Mouse (Mus musculus): ENCODE measurements around the gene Rgs6. TPM values are rescaled to one million over a fixed set of nuclear protein-coding genes. Genes with fewer than 3 reads are reported as not detected.

Rgs6 gene
- polyA plus RNA-seq, 1 experiment = 7.8 TPM

GRCm38 (mm10) chr12:83131405-83131804 is 543.3 kb downstream of the Rgs6 start:
- DNase-seq (ENCODE audit: low spot score) = no peak

GRCm38 (mm10) chr12:83133827-83134226 is 545.7 kb downstream of the Rgs6 start:
- DNase-seq (ENCODE audit: low spot score) = no peak

- no peak for DNase-seq (ENCODE audit: low spot score)
Observed at GRCm38 (mm10) chr12:83136031-83136430, 547.9 kb downstream of the Rgs6 start.

GRCm38 (mm10) chr12:83136460-83136859 is 548.4 kb downstream of the Rgs6 start:
- no peak for DNase-seq (ENCODE audit: low spot score)

- no peak for DNase-seq (ENCODE audit: low spot score)
Observed at GRCm38 (mm10) chr12:83137001-83137400, 548.9 kb downstream of the Rgs6 start.

GRCm38 (mm10) chr12:83141164-83141563 is 553.1 kb downstream of the Rgs6 start:
- no peak for DNase-seq (ENCODE audit: low spot score)

- no peak for DNase-seq (ENCODE audit: low spot score)
Observed at GRCm38 (mm10) chr12:83142507-83142906, 554.4 kb downstream of the Rgs6 start.

- no peak for DNase-seq (ENCODE audit: low spot score)
Observed at GRCm38 (mm10) chr12:83143071-83143470, 555.0 kb downstream of the Rgs6 start.

- no peak for DNase-seq (ENCODE audit: low spot score)
Observed at GRCm38 (mm10) chr12:83143574-83143973, 555.5 kb downstream of the Rgs6 start.

- no peak for DNase-seq (ENCODE audit: low spot score)
Observed at GRCm38 (mm10) chr12:83145074-83145473, 557.0 kb downstream of the Rgs6 start.

GRCm38 (mm10) chr12:83145902-83146301 is 557.8 kb downstream of the Rgs6 start:
- DNase-seq (ENCODE audit: low spot score) = no peak

- DNase-seq (ENCODE audit: low spot score) = no peak
Observed at GRCm38 (mm10) chr12:83146917-83147316, 558.8 kb downstream of the Rgs6 start.

- DNase-seq (ENCODE audit: low spot score) = no peak
Observed at GRCm38 (mm10) chr12:83150030-83150429, 561.9 kb downstream of the Rgs6 start.

GRCm38 (mm10) chr12:83150813-83151212 is 562.7 kb downstream of the Rgs6 start:
- DNase-seq (ENCODE audit: low spot score) = no peak

GRCm38 (mm10) chr12:83151474-83151873 is 563.4 kb downstream of the Rgs6 start:
- no peak for DNase-seq (ENCODE audit: low spot score)

GRCm38 (mm10) chr12:83160211-83160610 is 572.1 kb downstream of the Rgs6 start:
- DNase-seq (ENCODE audit: low spot score) = no peak

- no peak for DNase-seq (ENCODE audit: low spot score)
Observed at GRCm38 (mm10) chr12:83160700-83161099, 572.6 kb downstream of the Rgs6 start.

GRCm38 (mm10) chr12:83163721-83164120 is 575.6 kb downstream of the Rgs6 start:
- no peak for DNase-seq (ENCODE audit: low spot score)

GRCm38 (mm10) chr12:83165058-83165457 is 577.0 kb downstream of the Rgs6 start:
- DNase-seq (ENCODE audit: low spot score) = no peak

- no peak for DNase-seq (ENCODE audit: low spot score)
Observed at GRCm38 (mm10) chr12:83168310-83168709, 580.2 kb downstream of the Rgs6 start.

- no peak for DNase-seq (ENCODE audit: low spot score)
Observed at GRCm38 (mm10) chr12:83169495-83170209, 581.6 kb downstream of the Rgs6 start.

GRCm38 (mm10) chr12:83178770-83179169 is 590.7 kb downstream of the Rgs6 start:
- no peak for DNase-seq (ENCODE audit: low spot score)

- DNase-seq (ENCODE audit: low spot score) = no peak
Observed at GRCm38 (mm10) chr12:83179860-83180259, 591.8 kb downstream of the Rgs6 start.

- DNase-seq (ENCODE audit: low spot score) = no peak
Observed at GRCm38 (mm10) chr12:83180561-83180960, 592.5 kb downstream of the Rgs6 start.
